Mouse (Mus musculus): Measurements from ENCODE around the gene Usf2. TPM values are rescaled to one million over a fixed set of nuclear protein-coding genes. Genes with fewer than 3 reads are reported as not detected.

The Usf2 gene
- total RNA-seq (2023): 100 to 1,000 TPM; 145 to 165 TPM

DNA sequence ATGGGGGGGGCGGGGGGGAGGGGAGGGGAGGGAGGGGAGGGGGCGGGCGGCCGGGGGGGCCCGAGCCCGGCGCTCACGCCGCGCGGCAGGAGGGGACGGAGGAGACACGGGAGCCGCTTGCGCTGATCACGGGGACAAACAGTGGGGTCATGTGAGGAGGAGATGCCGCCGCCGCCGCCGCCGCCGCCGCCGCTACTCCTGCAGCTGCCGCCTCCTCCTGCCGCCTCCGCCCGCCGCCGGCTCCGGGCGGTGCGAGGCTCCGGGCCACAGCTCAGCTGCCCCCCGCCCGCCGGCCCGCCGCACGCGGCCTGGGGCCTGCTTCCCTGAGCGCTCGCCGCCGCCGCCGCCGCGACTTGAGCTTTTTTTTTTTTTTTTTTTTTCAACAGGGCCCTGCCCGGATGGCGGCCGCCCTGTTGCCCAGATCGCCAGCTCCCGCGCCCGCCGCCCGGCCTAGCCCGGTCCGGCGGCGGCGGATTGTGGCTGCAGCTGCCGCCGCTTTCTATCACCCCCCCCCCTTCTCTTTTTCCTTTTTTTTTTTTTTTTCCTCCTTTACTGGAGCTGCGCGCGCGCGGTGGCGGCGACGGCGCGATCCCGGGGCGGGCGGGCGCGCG lies at the start of gene Usf2:
TSS of gene Usf2 (minus strand) at position 48 of the 611 bp plus-strand sequence.

DNA sequence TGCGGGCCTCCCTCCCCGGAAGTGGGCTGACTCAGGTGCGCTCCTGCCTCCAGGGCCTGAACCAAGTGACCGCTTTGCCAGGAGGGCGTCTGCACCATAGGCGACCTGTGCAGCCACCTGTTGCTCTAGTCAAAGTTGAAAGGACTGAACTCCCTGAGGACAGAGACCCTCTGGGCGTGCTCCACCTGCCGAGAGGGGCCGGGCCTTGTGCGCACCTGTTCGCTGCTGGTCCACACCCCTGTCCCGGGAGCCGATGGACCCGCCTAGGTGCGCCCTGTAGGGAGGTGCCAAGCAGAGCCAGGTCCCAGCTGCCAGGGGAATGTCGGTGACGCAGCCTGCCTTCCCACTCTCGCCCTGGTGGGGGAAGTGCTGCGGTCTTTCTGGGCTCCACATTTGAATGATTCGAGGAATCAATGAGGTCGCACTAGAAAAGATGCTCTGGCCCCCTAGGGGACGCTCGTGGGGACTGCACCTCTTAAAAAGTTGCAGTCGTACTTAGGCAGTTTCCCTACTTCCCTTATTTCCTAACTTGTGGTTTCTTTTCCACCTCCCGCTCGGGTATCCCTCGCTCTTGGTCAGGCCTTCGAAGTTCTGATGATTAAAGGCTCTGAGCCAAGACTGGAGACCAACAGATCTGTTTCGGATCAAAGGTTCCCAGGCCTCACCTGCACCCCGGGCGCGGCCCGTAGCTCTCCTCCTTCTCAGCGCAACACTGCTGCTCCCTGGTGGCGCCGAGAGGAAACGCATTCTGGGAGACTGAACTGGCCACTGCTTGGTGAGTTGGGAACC lies 17.1 kb upstream of the Usf2 start, which contains the start of gene Fam187b:
TSS of gene Fam187b (plus strand) at position 290 of the 789 bp plus-strand sequence.

DNA sequence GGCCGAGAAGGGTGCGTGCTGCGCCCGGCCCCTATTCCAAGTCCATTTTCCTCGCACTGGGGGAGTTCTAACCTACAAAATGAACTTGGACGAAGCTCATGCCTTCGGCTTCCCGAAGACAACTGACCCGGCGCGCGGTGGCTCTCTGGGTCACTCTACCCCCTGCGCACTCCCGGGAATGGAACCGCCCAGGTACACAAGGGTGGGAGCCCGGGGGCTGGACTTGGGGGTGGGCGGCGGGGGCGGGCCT lies 16.6 kb upstream of the Usf2 start, which contains the start of gene Lsr:
TSS of gene Lsr (minus strand) at position 214 of the 250 bp plus-strand sequence.

DNA sequence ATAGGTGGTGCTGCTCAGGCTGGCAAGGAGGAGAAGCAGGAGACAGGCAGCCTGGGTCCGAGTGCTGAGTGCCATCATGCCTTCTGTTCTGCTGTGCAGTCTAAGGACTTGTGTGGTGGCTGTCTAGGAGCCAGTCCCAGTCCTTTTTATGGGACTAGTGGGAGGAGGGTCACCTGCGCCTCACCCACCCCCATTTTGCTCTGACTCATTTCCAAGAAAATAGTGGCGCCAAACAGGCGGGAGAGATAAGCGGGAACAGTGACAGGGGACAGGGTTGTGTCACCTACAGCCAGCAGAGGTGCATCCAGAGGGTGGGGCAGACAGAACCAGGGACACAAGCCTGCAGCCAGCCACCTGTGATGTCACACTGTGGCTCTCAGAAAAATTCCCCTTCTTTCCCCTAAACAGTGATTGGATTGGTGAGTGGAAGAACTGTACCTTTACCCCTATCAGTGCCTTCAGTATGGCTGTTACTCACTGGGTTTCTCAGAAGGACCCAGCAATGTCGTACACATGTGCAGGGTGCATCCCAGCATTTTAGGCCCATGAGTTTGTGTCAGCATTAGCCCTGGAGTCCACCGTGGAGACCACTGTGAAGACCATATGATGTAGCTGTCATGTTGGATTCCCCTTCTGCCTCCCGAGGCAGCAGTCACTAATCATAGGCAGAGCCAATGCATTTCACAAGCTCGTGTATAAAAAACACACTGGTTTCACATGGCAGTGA lies 12.5 kb downstream of the Usf2 start, which contains the start of gene Hamp:
TSS of gene Hamp (minus strand) at position 124 of the 727 bp plus-strand sequence.

DNA sequence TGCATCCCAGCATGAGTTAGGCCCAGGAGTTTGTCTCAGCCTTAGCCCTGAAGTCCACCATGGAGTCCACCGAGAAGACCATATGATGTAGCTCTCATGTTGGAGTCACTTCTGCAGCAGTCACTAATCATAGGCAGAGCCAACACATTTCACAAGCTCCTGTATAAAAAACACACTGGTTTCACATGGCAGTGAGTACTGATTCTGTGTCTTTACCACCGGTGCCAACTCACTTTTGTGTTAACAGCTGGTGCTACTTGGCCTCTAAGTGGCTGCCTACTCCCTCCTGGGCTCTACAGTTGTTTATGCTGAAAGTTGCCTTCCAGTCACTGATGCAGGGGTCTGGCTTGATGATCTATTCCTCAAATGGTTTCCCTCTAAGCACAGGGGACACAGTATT lies 32.0 kb downstream of the Usf2 start, which contains the start of gene Hamp2:
TSS of gene Hamp2 (minus strand) at position 101 of the 400 bp plus-strand sequence.

GRCm38 (mm10) chr7:30914732-30915131 lies 41.9 kb downstream of the Usf2 start, which contains the start of gene Mag:
Gene Mag, minus strand, starts transcription at chr7:30914873.

Other genes starting within 250 kb of the Usf2 start
- gene Atp4a, start 244.6 kb downstream of the Usf2 start, total RNA-seq (2023): under 1 TPM; 0.29 to 0.59 TPM
- gene Tmem147, start 227.3 kb downstream of the Usf2 start, total RNA-seq (2023): 10 to 100 TPM; 46.8 to 50.0 TPM
- gene Gapdhs, start 213.1 kb downstream of the Usf2 start, total RNA-seq (2023): not detected
- gene Sbsn, start 205.3 kb downstream of the Usf2 start, total RNA-seq (2023): 1 to 10 TPM; 3.8 to 5.0 TPM
- gene Dmkn, start 193.0 kb downstream of the Usf2 start, total RNA-seq (2023): not detected
- not detected for gene Krtdap, start 168.9 kb downstream of the Usf2 start, total RNA-seq (2023)
- 10 to 100 TPM; 15.2 to 19.0 TPM for gene Ffar2, start 133.0 kb downstream of the Usf2 start, total RNA-seq (2023)
- 1 to 10 TPM; 2.2 to 3.7 TPM for gene Ffar3, start 100.6 kb downstream of the Usf2 start, total RNA-seq (2023)
- gene Ffar1, start 95.2 kb downstream of the Usf2 start, total RNA-seq (2023): 10 to 100 TPM; 34.4 to 43.8 TPM
- gene Cd22, start 76.5 kb downstream of the Usf2 start, total RNA-seq (2023): 1,000 to 10,000 TPM; 1,236 to 1,328 TPM
- not detected for gene Mag, start 41.9 kb downstream of the Usf2 start, total RNA-seq (2023)
- not detected for gene Hamp2, start 32.1 kb downstream of the Usf2 start, total RNA-seq (2023)
- not detected for gene Hamp, start 12.8 kb downstream of the Usf2 start, total RNA-seq (2023)
- gene Lsr, start 16.7 kb upstream of the Usf2 start, total RNA-seq (2023): 1 to 10 TPM; 1.1 to 1.2 TPM
- not detected for gene Fam187b, start 17.0 kb upstream of the Usf2 start, total RNA-seq (2023)
- 100 to 1,000 TPM; 134 to 151 TPM for gene Fxyd5, start 85.7 kb upstream of the Usf2 start, total RNA-seq (2023)
- gene Fxyd7, start 94.7 kb upstream of the Usf2 start, total RNA-seq (2023): not detected
- gene Fxyd1, start 100.4 kb upstream of the Usf2 start, total RNA-seq (2023): not detected
- gene Lgi4, start 102.5 kb upstream of the Usf2 start, total RNA-seq (2023): not detected
- gene Fxyd3, start 119.9 kb upstream of the Usf2 start, total RNA-seq (2023): not detected
- not detected for gene Hpn, start 158.5 kb upstream of the Usf2 start, total RNA-seq (2023)
- gene Scn1b, start 170.2 kb upstream of the Usf2 start, total RNA-seq (2023): under 1 TPM; 0.35 to 0.92 TPM
- 100 to 1,000 TPM; 247 to 277 TPM for gene Gramd1a, start 199.1 kb upstream of the Usf2 start, total RNA-seq (2023)

Data from B cell, adult 67 days (primary cell).